Comparison of ENCODE assay signal across 8 mouse cellular contexts in genomic region chr7:87246580-87246934, GRCm38 (mm10). TPM values are rescaled to one million over a fixed set of nuclear protein-coding genes. Genes with fewer than 3 reads are reported as not detected.
A peak's percentile ranks its signal among the peaks of the same experiment; 100 is the strongest.
DNase-seq lines count a peak whose midpoint lies in the region; ATAC-seq lines count a peak whose summit lies in the region.

No protein-coding gene starts in this region.

- ATAC-seq in forebrain, embryonic 11.5 days (replicated peaks; ENCODE audit: low FRiP score): peak; percentile 94
- ATAC-seq in midbrain, embryonic 11.5 days (ENCODE audit: low FRiP score): peak; percentile 95

- H3K36me3 ChIP-seq in forebrain, embryonic 11.5 days (ENCODE audit: control insufficient read depth, insufficient read depth, low read length): no peaks in the 10 kb centered on the region
- H3K36me3 ChIP-seq in midbrain, embryonic 11.5 days (ENCODE audit: control insufficient read depth, insufficient read depth, low read length): no peaks in the 10 kb centered on the region

- intact Hi-C loops in heart, postnatal 14 days (cut with DNase I): no loop called here

- no peaks in the 10 kb centered on the region for H3K9me3 ChIP-seq in forebrain, embryonic 11.5 days (ENCODE audit: control insufficient read depth, low read length)
- H3K9me3 ChIP-seq in midbrain, embryonic 11.5 days (ENCODE audit: control insufficient read depth, low read length): no peaks in the 10 kb centered on the region

- WGBS in forebrain, embryonic 11.5 days: 0% methylated on average over 30 of the region's 30 CpGs
- 2% methylated on average over 28 of the region's 30 CpGs for WGBS in midbrain, embryonic 11.5 days

- peak overlapping the region; percentile 64 for H3K4me3 ChIP-seq in forebrain, embryonic 11.5 days (ENCODE audit: low read depth, low read length)
- H3K4me3 ChIP-seq in midbrain, embryonic 11.5 days (ENCODE audit: low read depth, low read length): peak overlapping the region; percentile 57

- H3K27ac ChIP-seq in forebrain, embryonic 11.5 days (ENCODE audit: low read depth, low read length): 0 out of 2 replicates have a peak overlapping the region, but pooled peaks have one; percentile 41
- H3K27ac ChIP-seq in midbrain, embryonic 11.5 days (ENCODE audit: low read depth, low read length): peak overlapping the region; percentile 17; the same call in 1 of the 2 replicates

- no peaks in the 10 kb centered on the region for H3K27me3 ChIP-seq in forebrain, embryonic 11.5 days (ENCODE audit: control insufficient read depth, insufficient read depth, low read length)
- no peaks in the 10 kb centered on the region for H3K27me3 ChIP-seq in midbrain, embryonic 11.5 days (ENCODE audit: control insufficient read depth, insufficient read depth, low read length)

- DNase-seq in urinary bladder, postnatal 25 days (ENCODE audit: low spot score): peak; percentile 32
- DNase-seq in urinary bladder, postnatal 10 days (ENCODE audit: low spot score): no peak
- peak; percentile 81 for DNase-seq in forebrain, embryonic 11.5 days (ENCODE audit: low spot score)
- DNase-seq in heart, postnatal 14 days: peak; percentile 62 to 70
- DNase-seq in kidney, postnatal 4 days: peak; percentile 78 to 86
- DNase-seq in midbrain, embryonic 11.5 days (ENCODE audit: low spot score, missing footprints): peak; percentile 95
- DNase-seq in yolk sac, embryonic 10.5 days (ENCODE audit: low spot score): peak; percentile 59
- no peak for DNase-seq in frontal cortex, postnatal 25 days (ENCODE audit: low spot score in 2 of 2)

- H3K9ac ChIP-seq in forebrain, embryonic 11.5 days (ENCODE audit: low read length): peak overlapping the region; percentile 85
- peak overlapping the region; percentile 82 for H3K9ac ChIP-seq in midbrain, embryonic 11.5 days (ENCODE audit: low read length)

- H3K4me2 ChIP-seq in forebrain, embryonic 11.5 days (ENCODE audit: low read depth, low read length, severe bottlenecking): peak overlapping the region; percentile 66
- peak overlapping the region; percentile 52 for H3K4me2 ChIP-seq in midbrain, embryonic 11.5 days

- no peaks in the 10 kb centered on the region for H3K4me1 ChIP-seq in forebrain, embryonic 11.5 days (replicated peaks; ENCODE audit: control insufficient read depth, insufficient read depth, low read length)
- H3K4me1 ChIP-seq in midbrain, embryonic 11.5 days (ENCODE audit: control insufficient read depth, insufficient read depth, low read length): no peaks in the 10 kb centered on the region

RNA-seq across cellular contexts. Expression of gene Nox4, which starts 0.7 kb away (rescaled TPM):
- 3.2 and 3.4 TPM in 2 replicates for polyA plus RNA-seq in forebrain, embryonic 11.5 days (2014; fragmentation: Nextera tagmentation; extraction: Ambion mirVana)
- 1 to 10 TPM; 1.1 to 1.4 TPM for total RNA-seq in heart, postnatal 14 days (2021)
- polyA plus RNA-seq in midbrain, embryonic 11.5 days (2014; fragmentation: Nextera tagmentation; extraction: Ambion mirVana): 3.0 and 3.6 TPM in 2 replicates

Comparison
In these comparisons a context has a peak if more than half of its experiments do, and no peak if none do; other contexts are left out.
1. DNase-seq: peak in urinary bladder, postnatal 25 days (single experiment), forebrain, embryonic 11.5 days (single experiment), heart, postnatal 14 days (2 of 2), kidney, postnatal 4 days (2 of 2), midbrain, embryonic 11.5 days (single experiment) and yolk sac, embryonic 10.5 days (single experiment); none in urinary bladder, postnatal 10 days (single experiment) and frontal cortex, postnatal 25 days (0 of 2).